Mouse (Mus musculus) heart, embryonic 15.5 days (tissue): ENCODE results near the gene Cxadr. TPM values are rescaled to one million over a fixed set of nuclear protein-coding genes. Genes with fewer than 3 reads are reported as not detected.
"Not testable (repeated sequence)": the region's sequence is repeated elsewhere in the genome, so short reads cannot be mapped to it uniquely, and the experiment has no call there.

ENCODE experiments used
- ATAC-seq: fragments of 200-750 bp; cut with Nextera tagmentation; replicated peaks from 2 replicates; pipeline ENCODE4 v1.8.0; 2017; ENCODE audit warnings: low read depth, moderate TSS enrichment; ENCODE audit not compliant: insufficient number of reproducible peaks, insufficient read depth, low FRiP score
- H3K27ac ChIP-seq: fragments of 300-500 bp; sonication (generic); 2 replicates; pipeline ENCODE4 v1.5.1; 2015; ENCODE audit warnings: mild to moderate bottlenecking, inconsistent platforms
- H3K27me3 ChIP-seq: fragments of 300-500 bp; sonication (generic); 2 replicates; pipeline ENCODE4 v1.6.1; 2015; ENCODE audit warnings: inconsistent platforms
- H3K36me3 ChIP-seq: fragments of 300-500 bp; sonication (generic); 2 replicates; pipeline ENCODE4 v1.6.1; 2015; ENCODE audit warnings: mild to moderate bottlenecking, inconsistent platforms
- H3K4me1 ChIP-seq: fragments of 300-500 bp; sonication (generic); replicated peaks from 2 replicates; pipeline ENCODE4 v1.6.1; 2015; ENCODE audit warnings: inconsistent platforms
- H3K4me2 ChIP-seq: fragments of 300-500 bp; sonication (generic); 2 replicates; pipeline ENCODE4 v1.6.1; 2015; ENCODE audit warnings: inconsistent platforms, mild to moderate bottlenecking, moderate library complexity
- H3K4me3 ChIP-seq: fragments of 300-500 bp; sonication (generic); 2 replicates; pipeline ENCODE4 v1.5.1; 2015; ENCODE audit warnings: mild to moderate bottlenecking, inconsistent platforms
- H3K9ac ChIP-seq: fragments of 300-500 bp; sonication (generic); 2 replicates; pipeline ENCODE4 v1.6.1; 2015; ENCODE audit warnings: mild to moderate bottlenecking, inconsistent platforms
- H3K9me3 ChIP-seq: fragments of 300-500 bp; sonication (generic); replicated peaks from 2 replicates; pipeline ENCODE4 v1.6.1; 2016; ENCODE audit warnings: inconsistent platforms
- WGBS: fragments of 180-500 bp; shearing (Covaris S2); methylation state at CpG from one replicate; pipeline ENCODE4 v1.1.7; 2015; ENCODE audit warnings: mixed read lengths; 5-methylcytosine and 5-hydroxymethylcytosine counted together
- polyA plus RNA-seq: library from polyadenylated mRNA; unstranded; fragments of >200 nt; fragmentation: Nextera tagmentation; extraction: Ambion mirVana; gene quantifications from 2 replicates; pipeline ENCODE4 v1.2.1, GENCODE M21; 2015

Gene Cxadr
- polyA plus RNA-seq, 1 experiment from 2014 or later: 29.9 TPM

GRCm38 (mm10) chr16:78327999-78328398, 26.7 kb downstream of the Cxadr start:
- peaks cover 3% of the 10 kb centered on the region; the same call in 1 of the 2 replicates for H3K4me1 ChIP-seq
- WGBS: 87% methylated on average over 12 of the region's 12 CpGs
- peaks cover 10% of the 10 kb centered on the region; the same call in 1 of the 2 replicates for H3K36me3 ChIP-seq

GRCm38 (mm10) chr16:78337226-78337625, 35.9 kb downstream of the Cxadr start:
- Histone ChIP-seq H3K4me3 (no peak overlapping the region), H3K4me1 (no peaks in the 10 kb centered on the region), H3K27me3 (no peaks in the 10 kb centered on the region), H3K9ac (no peak overlapping the region), H3K4me2 (no peak overlapping the region), H3K9me3 (no peaks in the 10 kb centered on the region), H3K27ac (no peak overlapping the region), H3K36me3 (peaks cover 34% of the 10 kb centered on the region)
- no peak for ATAC-seq
- 64% methylated on average over 8 of the region's 8 CpGs for WGBS

More at GRCm38 (mm10) chr16:78327999-78328398, 26.7 kb downstream of the Cxadr start:
- Histone ChIP-seq H3K27me3 (no peaks in the 10 kb centered on the region), H3K27ac (no peak overlapping the region), H3K4me2 (no peak overlapping the region), H3K4me3 (no peak overlapping the region), H3K9me3 (no peaks in the 10 kb centered on the region), H3K9ac (no peak overlapping the region)
- no peak for ATAC-seq

GRCm38 (mm10) chr16:78341356-78341755, 40.1 kb downstream of the Cxadr start:
- no peak for ATAC-seq
- no peaks in the 10 kb centered on the region; the same call in 1 of the 2 replicates for H3K36me3 ChIP-seq
- H3K9ac ChIP-seq: no peak overlapping the region
- WGBS: 87% methylated on average over 4 of the region's 4 CpGs
- no peaks in the 10 kb centered on the region for H3K27me3 ChIP-seq
- H3K4me1 ChIP-seq: peaks cover 3% of the 10 kb centered on the region; the same call in 1 of the 2 replicates
- H3K9me3 ChIP-seq: no peaks in the 10 kb centered on the region
- no peak overlapping the region for H3K27ac ChIP-seq
- H3K4me2 ChIP-seq: no peak overlapping the region
- H3K4me3 ChIP-seq: no peak overlapping the region

GRCm38 (mm10) chr16:78342767-78343166, 41.5 kb downstream of the Cxadr start:
- Histone ChIP-seq H3K27me3 (no peaks in the 10 kb centered on the region), H3K4me1 (peaks cover 9% of the 10 kb centered on the region), H3K36me3 (no peaks in the 10 kb centered on the region), H3K27ac (no peak overlapping the region), H3K4me3 (no peak overlapping the region), H3K9me3 (no peaks in the 10 kb centered on the region), H3K9ac (no peak overlapping the region), H3K4me2 (no peak overlapping the region)
- no peak for ATAC-seq
- 83% methylated on average over 5 of the region's 5 CpGs for WGBS

GRCm38 (mm10) chr16:78343792-78344191, 42.5 kb downstream of the Cxadr start:
- WGBS: 61% methylated on average over 6 of the region's 6 CpGs
- Histone ChIP-seq H3K36me3 (no peaks in the 10 kb centered on the region), H3K4me3 (no peak overlapping the region), H3K9me3 (no peaks in the 10 kb centered on the region), H3K4me1 (peaks cover 11% of the 10 kb centered on the region), H3K27me3 (no peaks in the 10 kb centered on the region), H3K4me2 (no peak overlapping the region), H3K9ac (no peak overlapping the region), H3K27ac (no peak overlapping the region)
- no peak for ATAC-seq

- H3K9ac ChIP-seq: no peak overlapping the region
- H3K4me2 ChIP-seq: no peak overlapping the region
- no peaks in the 10 kb centered on the region for H3K27me3 ChIP-seq
- H3K4me3 ChIP-seq: no peak overlapping the region
- H3K4me1 ChIP-seq: peaks cover 11% of the 10 kb centered on the region
- no peaks in the 10 kb centered on the region for H3K36me3 ChIP-seq
- WGBS: 67% methylated on average over 2 of the region's 2 CpGs
- H3K9me3 ChIP-seq: no peaks in the 10 kb centered on the region
- ATAC-seq: no peak
- peak overlapping the region; percentile 76 for H3K27ac ChIP-seq
Measured at GRCm38 (mm10) chr16:78346662-78347327, 45.5 kb downstream of the Cxadr start.

GRCm38 (mm10) chr16:78347328-78347926, 46.1 kb downstream of the Cxadr start:
- WGBS: 31% methylated on average over 13 of the region's 13 CpGs
- ATAC-seq: peak; percentile 85
- H3K4me3 ChIP-seq: no peak overlapping the region
- no peaks in the 10 kb centered on the region for H3K27me3 ChIP-seq
- no peak overlapping the region for H3K4me2 ChIP-seq
- H3K9me3 ChIP-seq: no peaks in the 10 kb centered on the region
- no peak overlapping the region for H3K9ac ChIP-seq
- no peaks in the 10 kb centered on the region for H3K36me3 ChIP-seq
- H3K27ac ChIP-seq: peak overlapping the region; percentile 76
- H3K4me1 ChIP-seq: peaks cover 11% of the 10 kb centered on the region

- Histone ChIP-seq H3K27me3 (no peaks in the 10 kb centered on the region), H3K9ac (no peak overlapping the region)
- 95% methylated on average over 3 of the region's 3 CpGs for WGBS
Measured at GRCm38 (mm10) chr16:78357757-78358156, 56.5 kb downstream of the Cxadr start.

GRCm38 (mm10) chr16:78361466-78361865, 60.2 kb downstream of the Cxadr start:
- H3K4me3 ChIP-seq: no peak overlapping the region
- WGBS: 87% methylated on average over 4 of the region's 4 CpGs
- H3K4me1 ChIP-seq: no peaks in the 10 kb centered on the region
- no peak overlapping the region for H3K9ac ChIP-seq
- ATAC-seq: no peak
- H3K9me3 ChIP-seq: no peaks in the 10 kb centered on the region
- H3K4me2 ChIP-seq: no peak overlapping the region
- H3K27ac ChIP-seq: no peak overlapping the region
- no peaks in the 10 kb centered on the region for H3K27me3 ChIP-seq
- H3K36me3 ChIP-seq: peaks cover 47% of the 10 kb centered on the region

More at GRCm38 (mm10) chr16:78357757-78358156, 56.5 kb downstream of the Cxadr start:
- Histone ChIP-seq H3K36me3 (peaks cover 31% of the 10 kb centered on the region), H3K9me3 (no peaks in the 10 kb centered on the region), H3K4me1 (no peaks in the 10 kb centered on the region), H3K4me2 (no peak overlapping the region), H3K27ac (no peak overlapping the region), H3K4me3 (no peak overlapping the region)
- ATAC-seq: no peak

- not testable (repeated sequence) for H3K4me3 ChIP-seq, H3K4me2 ChIP-seq, H3K4me1 ChIP-seq, ATAC-seq, H3K9ac ChIP-seq, H3K27me3 ChIP-seq, H3K9me3 ChIP-seq, H3K27ac ChIP-seq
- WGBS: 89% methylated on average over 9 of the region's 9 CpGs
- peaks cover 48% of the 10 kb centered on the region for H3K36me3 ChIP-seq
Measured at GRCm38 (mm10) chr16:78364554-78364953, 63.3 kb downstream of the Cxadr start.

GRCm38 (mm10) chr16:78371491-78372046, 70.3 kb downstream of the Cxadr start:
- no peak overlapping the region for H3K4me2 ChIP-seq
- peaks cover 5% of the 10 kb centered on the region for H3K4me1 ChIP-seq
- no peaks in the 10 kb centered on the region for H3K9me3 ChIP-seq
- 63% methylated on average over 7 of the region's 7 CpGs for WGBS
- ATAC-seq: no peak
- no peak overlapping the region for H3K9ac ChIP-seq
- H3K36me3 ChIP-seq: peaks cover 35% of the 10 kb centered on the region
- no peak overlapping the region for H3K4me3 ChIP-seq
- H3K27me3 ChIP-seq: no peaks in the 10 kb centered on the region
- H3K27ac ChIP-seq: no peak overlapping the region
